Mouse (Mus musculus): ENCODE data around the gene Dusp16. TPM values are rescaled to one million over a fixed set of nuclear protein-coding genes. Genes with fewer than 3 reads are reported as not detected.

Gene Dusp16
- polyA plus RNA-seq, 1 experiment from 2014 or later: 22.6 TPM

GRCm38 (mm10) chr6:134756058-134756457 lies 36.4 kb downstream of the Dusp16 start:
- peaks cover 31% of the 10 kb centered on the region for H3K36me3 ChIP-seq
- no peak for ATAC-seq (ENCODE audit: insufficient number of reproducible peaks, low FRiP score, low TSS enrichment, low read depth)
- H3K9me3 ChIP-seq: no peaks in the 10 kb centered on the region
- H3K27me3 ChIP-seq: no peaks in the 10 kb centered on the region
- H3K9ac ChIP-seq: no peak overlapping the region
- no peak overlapping the region for H3K4me3 ChIP-seq
- 96% methylated on average over 4 of the region's 4 CpGs for WGBS
- H3K4me2 ChIP-seq: no peak overlapping the region
- H3K27ac ChIP-seq: no peak overlapping the region
- 0 out of 2 replicates have a peak, but pooled peaks cover 2% of the 10 kb centered on the region for H3K4me1 ChIP-seq

GRCm38 (mm10) chr6:134753858-134754257 lies 38.6 kb downstream of the Dusp16 start:
- no peak overlapping the region for H3K27ac ChIP-seq
- H3K4me1 ChIP-seq: no peaks in the 10 kb centered on the region
- WGBS: 89% methylated on average over 11 of the region's 11 CpGs
- H3K9me3 ChIP-seq: no peaks in the 10 kb centered on the region
- H3K36me3 ChIP-seq: peaks cover 41% of the 10 kb centered on the region
- H3K27me3 ChIP-seq: no peaks in the 10 kb centered on the region
- no peak overlapping the region for H3K9ac ChIP-seq
- H3K4me2 ChIP-seq: no peak overlapping the region
- ATAC-seq (ENCODE audit: insufficient number of reproducible peaks, low FRiP score, low TSS enrichment, low read depth): no peak
- no peak overlapping the region for H3K4me3 ChIP-seq

GRCm38 (mm10) chr6:134753412-134753811 lies 39.0 kb downstream of the Dusp16 start:
- Histone ChIP-seq H3K4me1 (no peaks in the 10 kb centered on the region), H3K27ac (no peak overlapping the region), H3K9ac (no peak overlapping the region), H3K36me3 (peaks cover 37% of the 10 kb centered on the region), H3K9me3 (no peaks in the 10 kb centered on the region), H3K4me3 (no peak overlapping the region), H3K4me2 (no peak overlapping the region), H3K27me3 (no peaks in the 10 kb centered on the region)
- WGBS: 86% methylated on average over 4 of the region's 4 CpGs
- no peak for ATAC-seq (ENCODE audit: insufficient number of reproducible peaks, low FRiP score, low TSS enrichment, low read depth)

- no peak overlapping the region for H3K27ac ChIP-seq
- peaks cover 31% of the 10 kb centered on the region; the same call in 1 of the 2 replicates for H3K36me3 ChIP-seq
- no peak for ATAC-seq (ENCODE audit: insufficient number of reproducible peaks, low FRiP score, low TSS enrichment, low read depth)
- H3K27me3 ChIP-seq: no peaks in the 10 kb centered on the region
- no peak overlapping the region for H3K4me2 ChIP-seq
- H3K4me3 ChIP-seq: no peak overlapping the region
- H3K4me1 ChIP-seq: no peaks in the 10 kb centered on the region
- H3K9ac ChIP-seq: no peak overlapping the region
- WGBS: 49% methylated on average over 5 of the region's 5 CpGs
- no peaks in the 10 kb centered on the region for H3K9me3 ChIP-seq
These were observed 40.4 kb downstream of the Dusp16 start for GRCm38 (mm10) chr6:134751883-134752647.

GRCm38 (mm10) chr6:134751087-134751486 lies 41.3 kb downstream of the Dusp16 start:
- no peaks in the 10 kb centered on the region for H3K27me3 ChIP-seq
- no peak overlapping the region for H3K4me2 ChIP-seq
- H3K9me3 ChIP-seq: no peaks in the 10 kb centered on the region
- peaks cover 21% of the 10 kb centered on the region; the same call in 1 of the 2 replicates for H3K36me3 ChIP-seq
- no peak overlapping the region for H3K27ac ChIP-seq
- WGBS: 93% methylated on average over 4 of the region's 4 CpGs
- no peak overlapping the region for H3K4me3 ChIP-seq
- no peaks in the 10 kb centered on the region for H3K4me1 ChIP-seq
- no peak overlapping the region for H3K9ac ChIP-seq
- no peak for ATAC-seq (ENCODE audit: insufficient number of reproducible peaks, low FRiP score, low TSS enrichment, low read depth)

GRCm38 (mm10) chr6:134748126-134748525 lies 44.3 kb downstream of the Dusp16 start:
- H3K27me3 ChIP-seq: no peaks in the 10 kb centered on the region
- whole genome bisulfite sequencing: 94% methylated on average over 3 of the region's 3 CpGs
- peaks cover 9% of the 10 kb centered on the region; the same call in 1 of the 2 replicates for H3K36me3 ChIP-seq
- no peak for ATAC-seq (ENCODE audit: insufficient number of reproducible peaks, low FRiP score, low TSS enrichment, low read depth)
- H3K9me3 ChIP-seq: no peaks in the 10 kb centered on the region
- no peak overlapping the region for H3K4me2 ChIP-seq
- no peak overlapping the region for H3K9ac ChIP-seq
- no peak overlapping the region for H3K4me3 ChIP-seq
- no peak overlapping the region for H3K27ac ChIP-seq
- H3K4me1 ChIP-seq: no peaks in the 10 kb centered on the region

GRCm38 (mm10) chr6:134745876-134746275 lies 46.5 kb downstream of the Dusp16 start:
- H3K27ac ChIP-seq: no peak overlapping the region
- no peak overlapping the region for H3K9ac ChIP-seq
- H3K27me3 ChIP-seq: no peaks in the 10 kb centered on the region
- H3K9me3 ChIP-seq: no peaks in the 10 kb centered on the region
- H3K4me2 ChIP-seq: no peak overlapping the region
- no peak overlapping the region for H3K4me3 ChIP-seq
- H3K4me1 ChIP-seq: no peaks in the 10 kb centered on the region
- H3K36me3 ChIP-seq: peaks cover 9% of the 10 kb centered on the region; the same call in 1 of the 2 replicates
- no peak for ATAC-seq (ENCODE audit: insufficient number of reproducible peaks, low FRiP score, low TSS enrichment, low read depth)
- WGBS: 93% methylated on average over 7 of the region's 7 CpGs

GRCm38 (mm10) chr6:134743568-134743967 lies 48.9 kb downstream of the Dusp16 start:
- Histone ChIP-seq H3K4me2 (no peak overlapping the region), H3K27ac (no peak overlapping the region), H3K4me1 (no peaks in the 10 kb centered on the region), H3K4me3 (no peak overlapping the region), H3K36me3 (peaks cover 12% of the 10 kb centered on the region; the same call in 1 of the 2 replicates), H3K27me3 (no peaks in the 10 kb centered on the region), H3K9ac (no peak overlapping the region), H3K9me3 (no peaks in the 10 kb centered on the region)
- no peak for ATAC-seq (ENCODE audit: insufficient number of reproducible peaks, low FRiP score, low TSS enrichment, low read depth)

- no peak overlapping the region for H3K9ac ChIP-seq
- H3K36me3 ChIP-seq: peaks cover 47% of the 10 kb centered on the region; the same call in 1 of the 2 replicates
- no peak overlapping the region for H3K27ac ChIP-seq
- no peak overlapping the region for H3K4me3 ChIP-seq
- no peaks in the 10 kb centered on the region for H3K27me3 ChIP-seq
- H3K9me3 ChIP-seq: no peaks in the 10 kb centered on the region
- ATAC-seq (ENCODE audit: insufficient number of reproducible peaks, low FRiP score, low TSS enrichment, low read depth): no peak
- 75% methylated on average over 3 of the region's 3 CpGs for WGBS
- no peaks in the 10 kb centered on the region for H3K4me1 ChIP-seq
- H3K4me2 ChIP-seq: no peak overlapping the region
These were observed 55.6 kb downstream of the Dusp16 start for GRCm38 (mm10) chr6:134736853-134737252.

GRCm38 (mm10) chr6:134733800-134734221 lies 58.6 kb downstream of the Dusp16 start:
- Histone ChIP-seq H3K9me3 (no peaks in the 10 kb centered on the region), H3K4me3 (no peak overlapping the region), H3K4me2 (no peak overlapping the region), H3K36me3 (peaks cover 37% of the 10 kb centered on the region; the same call in 1 of the 2 replicates), H3K4me1 (no peaks in the 10 kb centered on the region), H3K27me3 (no peaks in the 10 kb centered on the region), H3K9ac (no peak overlapping the region), H3K27ac (no peak overlapping the region)
- ATAC-seq (ENCODE audit: insufficient number of reproducible peaks, low FRiP score, low TSS enrichment, low read depth): no peak
- 89% methylated on average over 5 of the region's 5 CpGs for WGBS

- 91% methylated on average over 8 of the region's 8 CpGs for WGBS
- no peak overlapping the region for H3K27ac ChIP-seq
- no peak for ATAC-seq (ENCODE audit: insufficient number of reproducible peaks, low FRiP score, low TSS enrichment, low read depth)
These were observed 59.6 kb downstream of the Dusp16 start for GRCm38 (mm10) chr6:134732813-134733212.

GRCm38 (mm10) chr6:134730978-134731377 lies 61.4 kb downstream of the Dusp16 start:
- no peak for ATAC-seq (ENCODE audit: insufficient number of reproducible peaks, low FRiP score, low TSS enrichment, low read depth)
- H3K36me3 ChIP-seq: peaks cover 34% of the 10 kb centered on the region
- no peaks in the 10 kb centered on the region for H3K27me3 ChIP-seq
- no peak overlapping the region for H3K27ac ChIP-seq
- no peaks in the 10 kb centered on the region for H3K9me3 ChIP-seq
- no peak overlapping the region for H3K4me2 ChIP-seq
- no peak overlapping the region for H3K4me3 ChIP-seq
- no peak overlapping the region for H3K9ac ChIP-seq
- 90% methylated on average over 3 of the region's 3 CpGs for WGBS
- no peaks in the 10 kb centered on the region; the same call in 1 of the 2 replicates for H3K4me1 ChIP-seq

More at GRCm38 (mm10) chr6:134732813-134733212, 59.6 kb downstream of the Dusp16 start:
- Histone ChIP-seq H3K9me3 (no peaks in the 10 kb centered on the region), H3K4me1 (no peaks in the 10 kb centered on the region; the same call in 1 of the 2 replicates), H3K27me3 (no peaks in the 10 kb centered on the region), H3K4me3 (no peak overlapping the region), H3K4me2 (no peak overlapping the region), H3K36me3 (peaks cover 39% of the 10 kb centered on the region), H3K9ac (no peak overlapping the region)

All from limb, embryonic 15.5 days (tissue).